Mouse (Mus musculus): ENCODE results near the gene Smyd1.

Gene Smyd1

DNA sequence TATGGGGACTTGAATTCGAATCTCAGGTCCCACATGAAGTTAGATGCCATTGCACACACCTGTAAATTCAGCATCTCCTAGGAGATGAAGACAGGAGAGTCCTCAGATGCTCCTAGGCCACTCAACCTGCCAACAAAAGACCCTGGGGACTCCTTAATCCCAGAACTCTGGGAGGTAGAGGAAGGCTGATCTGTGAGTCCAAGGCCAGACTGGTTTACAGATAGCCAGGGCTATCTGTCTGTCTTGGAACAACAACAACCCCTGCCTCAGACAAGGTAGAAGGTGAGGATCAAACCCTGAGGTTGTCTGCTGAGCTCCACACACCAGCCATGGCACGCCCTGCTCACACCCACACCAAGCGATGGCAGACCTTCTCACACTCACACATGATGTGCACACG lies 62.9 kb downstream of the Smyd1 start:
- no peak for DNase-seq (ENCODE audit: low read depth, low spot score)

GRCm38 (mm10) chr6:71258562-71258961 lies 63.5 kb downstream of the Smyd1 start:
- DNase-seq (ENCODE audit: low read depth, low spot score), result no peak

DNA sequence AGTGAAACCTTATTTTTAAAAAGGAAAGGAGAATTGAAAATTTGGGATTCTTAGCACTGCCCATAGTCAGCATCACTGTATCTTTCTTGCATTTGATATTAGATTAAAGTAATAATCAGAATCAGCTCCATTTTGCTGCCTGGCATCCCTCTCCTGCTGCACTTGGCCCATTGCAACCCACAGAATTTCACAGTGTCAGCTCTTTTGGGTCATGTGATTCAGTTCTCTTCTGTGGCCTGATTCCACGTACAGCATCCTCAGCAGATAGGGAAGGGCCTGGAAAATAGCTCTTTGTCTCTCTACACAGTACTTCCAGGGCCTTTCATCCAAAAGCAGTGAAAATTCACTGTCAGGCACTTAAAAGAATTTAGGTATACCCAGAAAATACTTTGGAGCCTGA lies 64.7 kb downstream of the Smyd1 start:
- no peak for DNase-seq (ENCODE audit: low read depth, low spot score)

- no peak for DNase-seq (ENCODE audit: low read depth, low spot score)
Observed at GRCm38 (mm10) chr6:71256166-71256565, 65.9 kb downstream of the Smyd1 start.

DNA sequence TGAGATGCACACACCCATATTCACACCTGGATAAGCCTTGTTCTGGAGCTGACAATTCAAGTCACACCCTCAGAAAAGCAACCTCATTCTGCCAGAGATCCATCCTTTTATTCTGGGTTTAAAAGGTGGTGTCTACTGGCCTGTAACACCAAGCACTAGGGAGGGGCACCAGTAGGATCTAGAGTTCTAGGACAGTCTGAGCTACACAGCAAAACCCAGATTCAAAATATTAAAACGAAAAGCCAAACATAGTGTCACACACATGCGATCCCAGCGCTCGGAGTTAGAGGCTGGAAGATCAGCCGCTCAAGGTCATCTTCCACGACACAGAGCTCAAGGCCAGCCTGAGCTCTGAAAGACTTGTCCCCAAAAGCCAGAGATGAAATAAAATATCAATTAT lies 67.6 kb downstream of the Smyd1 start:
- DNase-seq (ENCODE audit: low read depth, low spot score), result no peak

DNA sequence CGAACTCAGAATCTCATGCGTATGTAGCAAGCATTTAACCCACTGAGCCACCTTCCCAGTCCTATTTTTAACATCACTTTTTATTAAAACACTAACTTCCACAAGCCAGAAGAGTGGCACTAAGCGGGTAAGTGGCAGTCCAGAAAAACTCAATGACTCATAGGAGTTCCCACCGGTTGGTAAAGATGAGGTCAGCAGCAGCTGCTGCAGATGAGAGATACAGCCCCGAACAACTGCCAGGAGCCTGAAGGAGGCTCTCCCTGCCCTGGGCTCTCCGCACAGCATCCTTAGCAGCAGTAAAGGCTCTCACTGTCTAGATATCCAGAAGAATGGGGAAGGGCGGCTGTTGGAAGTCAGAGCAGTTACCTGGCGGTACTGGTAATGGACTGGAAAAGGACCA lies 71.1 kb downstream of the Smyd1 start:
- DNase-seq (ENCODE audit: low read depth, low spot score), result no peak

DNA sequence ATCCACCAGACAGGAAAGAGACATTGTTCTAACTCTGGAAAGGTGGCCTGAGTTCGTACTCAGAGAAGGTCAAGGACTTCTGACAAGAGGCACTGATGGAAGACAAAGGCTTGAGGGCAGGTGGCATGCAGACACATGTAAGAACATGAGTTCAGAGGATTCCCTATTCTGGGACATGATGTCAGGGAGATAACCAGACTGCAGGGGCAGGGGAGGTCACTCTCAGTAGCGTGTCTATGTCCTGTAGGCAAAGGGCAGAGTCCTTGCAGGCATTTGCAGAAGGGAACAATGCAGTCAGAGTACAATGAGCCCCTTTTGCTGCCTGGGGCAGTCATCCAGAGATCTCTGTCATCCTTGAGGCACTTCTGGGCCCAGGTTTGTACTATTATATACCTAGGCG lies 72.4 kb downstream of the Smyd1 start:
- no peak for DNase-seq (ENCODE audit: low read depth, low spot score)

- no peak for DNase-seq (ENCODE audit: low read depth, low spot score)
Observed at GRCm38 (mm10) chr6:71248420-71248819, 73.6 kb downstream of the Smyd1 start.

GRCm38 (mm10) chr6:71243258-71243657 lies 78.8 kb downstream of the Smyd1 start:
- no peak for DNase-seq (ENCODE audit: low read depth, low spot score)

DNA sequence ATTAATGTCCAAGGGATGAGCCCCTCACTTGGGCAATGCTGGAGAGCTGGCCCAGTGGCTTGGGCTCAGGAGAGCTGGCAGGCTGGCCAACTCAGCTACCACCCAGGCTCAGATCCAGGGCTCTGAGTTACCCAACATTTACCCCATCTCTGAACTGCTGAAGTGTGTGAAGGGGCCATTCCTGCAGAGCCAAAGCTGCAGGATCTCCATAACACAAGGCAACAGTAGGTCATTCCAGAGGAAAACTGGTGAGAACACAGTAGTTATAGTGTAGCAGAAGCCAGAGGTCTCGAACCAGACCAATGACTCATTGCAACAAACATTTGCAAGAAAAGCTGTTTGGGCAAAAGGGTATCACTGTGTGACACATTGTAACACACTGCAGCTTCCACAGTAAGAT lies 79.2 kb downstream of the Smyd1 start:
- DNase-seq (ENCODE audit: low read depth, low spot score), result no peak

DNA sequence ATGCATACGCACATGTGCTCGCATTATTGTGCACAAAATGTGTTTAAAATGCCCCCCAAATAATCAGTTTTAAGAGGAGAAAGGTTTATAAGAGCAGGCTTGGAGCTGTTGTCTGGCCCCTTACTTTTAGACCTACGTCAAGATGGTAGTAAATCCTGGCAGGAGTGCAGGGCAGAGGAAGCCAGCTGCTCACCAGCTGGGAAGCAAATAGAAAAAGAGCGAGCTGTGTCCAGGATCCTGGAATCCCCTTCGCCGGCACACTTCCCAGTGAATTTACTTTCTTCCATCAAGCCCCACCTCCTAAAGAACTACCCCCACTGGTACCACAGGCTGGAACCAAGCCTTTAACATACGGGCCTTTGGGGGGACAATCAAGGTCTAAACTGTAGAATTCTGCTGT lies 81.2 kb downstream of the Smyd1 start:
- DNase-seq (ENCODE audit: low read depth, low spot score), result no peak

DNA sequence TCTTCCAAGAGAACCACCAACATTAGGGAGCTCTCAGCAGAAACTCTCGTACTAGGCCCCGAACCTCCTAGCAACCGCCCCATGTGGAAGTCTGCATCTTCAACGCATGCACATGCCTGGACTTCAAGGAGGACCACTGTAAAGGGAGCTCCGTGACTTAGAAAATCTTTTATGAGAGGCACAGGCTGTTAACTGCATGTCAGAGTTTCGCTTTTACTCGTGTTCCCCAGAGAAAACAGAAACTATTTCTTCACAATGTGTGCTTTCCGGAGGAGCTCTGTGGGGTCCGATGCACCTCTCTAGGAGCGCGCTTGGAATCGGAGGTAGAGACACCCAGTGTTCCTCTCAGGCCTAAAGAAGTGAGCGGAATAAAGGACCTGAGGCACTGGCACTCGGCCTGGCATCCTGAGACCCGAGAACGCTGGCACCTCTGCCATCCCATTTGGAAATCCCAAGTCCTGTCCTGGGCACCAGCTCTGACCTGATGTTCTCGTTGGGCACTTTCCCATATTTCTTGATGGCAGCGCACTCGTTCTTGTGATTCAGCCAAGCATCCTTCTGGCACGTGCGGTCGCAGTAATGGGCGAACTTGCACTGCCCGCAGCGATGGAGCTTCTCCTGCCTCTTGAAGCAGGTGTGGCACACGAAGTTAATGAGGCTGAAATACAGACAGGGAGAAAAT lies 82.8 kb downstream of the Smyd1 start:
- DNase-seq (ENCODE audit: low read depth, low spot score), result no peak

DNA sequence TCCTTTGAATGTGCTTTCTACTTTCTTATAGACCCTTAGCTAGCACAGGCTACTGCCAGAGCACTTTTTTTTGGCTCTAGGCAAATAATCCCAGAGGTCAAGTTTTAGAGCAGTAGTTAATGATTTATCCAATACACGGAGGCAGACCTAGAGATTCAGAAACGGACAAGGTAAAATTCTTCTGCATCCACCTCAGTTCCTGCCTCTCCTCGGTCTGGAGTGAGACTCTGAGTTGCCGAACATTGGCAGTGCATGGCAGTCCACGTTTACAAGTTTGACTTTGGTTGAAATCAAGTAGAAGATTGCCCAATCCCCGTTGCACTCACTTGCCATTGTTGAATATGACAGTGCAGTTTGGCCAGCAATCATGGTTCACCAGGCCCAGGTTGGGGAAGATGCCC lies 85.0 kb downstream of the Smyd1 start:
- no peak for DNase-seq (ENCODE audit: low read depth, low spot score)

DNA sequence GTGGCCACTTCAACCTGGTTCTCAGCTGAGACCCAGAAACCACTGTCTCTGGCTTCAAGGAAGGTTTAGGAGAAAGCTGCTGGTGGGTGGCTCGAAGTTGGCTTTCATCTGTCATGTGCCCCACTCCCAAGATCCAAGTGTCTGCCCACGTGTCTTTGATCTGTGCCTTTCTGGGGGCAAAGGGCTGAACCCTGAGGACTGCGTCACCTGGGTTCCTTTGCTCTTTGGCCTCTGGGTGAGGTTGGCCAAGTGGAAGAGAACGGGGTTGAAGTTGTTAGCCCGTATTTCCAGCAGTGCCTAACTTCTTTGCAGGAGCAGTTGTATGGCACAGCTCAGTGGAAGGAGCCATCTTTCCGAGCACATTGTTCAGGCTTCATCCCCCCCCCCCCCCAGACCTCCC lies 85.5 kb downstream of the Smyd1 start:
- DNase-seq (ENCODE audit: low read depth, low spot score), result no peak

- DNase-seq (ENCODE audit: low read depth, low spot score), result peak; percentile 12
Observed at GRCm38 (mm10) chr6:71235944-71236343, 86.1 kb downstream of the Smyd1 start.

GRCm38 (mm10) chr6:71235121-71235520 lies 86.9 kb downstream of the Smyd1 start:
- no peak for DNase-seq (ENCODE audit: low read depth, low spot score)

DNA sequence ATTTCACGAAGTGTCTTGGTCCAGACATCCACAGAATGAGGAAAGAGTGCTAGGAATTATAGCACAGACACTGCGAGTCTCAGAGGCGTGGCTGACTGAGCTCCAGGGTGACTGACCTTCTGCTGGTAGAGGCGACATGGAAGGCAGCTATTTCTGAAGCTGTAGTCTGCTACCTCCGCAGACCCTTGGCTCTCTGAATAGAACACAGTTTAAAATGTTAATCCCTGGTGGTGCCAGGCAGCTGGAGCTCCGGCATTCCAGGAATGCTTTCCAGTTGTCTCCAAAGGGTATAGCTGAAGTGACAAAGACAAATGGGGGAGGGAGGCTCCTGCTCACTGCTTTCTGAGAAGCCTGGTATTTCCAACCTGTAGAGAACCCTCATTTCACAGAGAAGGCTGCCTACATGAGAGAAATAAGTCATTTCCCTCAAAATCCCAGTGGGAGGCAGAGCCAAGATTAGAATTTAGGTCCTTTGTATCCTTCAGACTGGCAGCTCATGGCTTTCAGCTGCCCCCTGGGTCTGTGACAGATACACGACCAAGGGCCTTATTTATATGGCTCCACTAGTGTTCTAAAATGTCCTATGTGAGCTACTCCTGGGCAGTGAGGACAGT lies 94.8 kb downstream of the Smyd1 start:
- DNase-seq (ENCODE audit: low read depth, low spot score), result peak; percentile 80

DNA sequence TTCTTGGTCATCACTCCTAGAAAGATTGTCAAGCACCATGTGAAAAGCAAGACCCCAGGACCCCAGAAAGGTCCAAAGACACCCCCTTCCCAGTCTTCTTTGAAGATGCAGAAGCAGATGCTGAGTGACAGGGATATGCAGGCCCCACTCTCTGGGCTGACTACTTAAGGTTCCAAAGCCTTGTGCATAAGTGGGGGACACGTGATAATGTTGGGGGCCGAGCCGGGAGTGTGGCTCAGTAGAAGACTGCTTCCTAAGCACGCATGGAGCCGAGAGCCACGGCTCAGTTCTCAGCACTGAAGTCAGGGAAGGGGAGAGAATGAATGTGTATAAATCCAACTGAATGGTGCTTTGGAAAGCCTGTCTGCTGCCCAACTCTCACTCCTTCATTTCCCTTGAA lies 95.5 kb downstream of the Smyd1 start:
- DNase-seq (ENCODE audit: low read depth, low spot score), result no peak

GRCm38 (mm10) chr6:71224184-71224943 lies 97.7 kb downstream of the Smyd1 start:
- no peak for DNase-seq (ENCODE audit: low read depth, low spot score)

GRCm38 (mm10) chr6:71221501-71221900 lies 100.5 kb downstream of the Smyd1 start:
- no peak for DNase-seq (ENCODE audit: low read depth, low spot score)

DNA sequence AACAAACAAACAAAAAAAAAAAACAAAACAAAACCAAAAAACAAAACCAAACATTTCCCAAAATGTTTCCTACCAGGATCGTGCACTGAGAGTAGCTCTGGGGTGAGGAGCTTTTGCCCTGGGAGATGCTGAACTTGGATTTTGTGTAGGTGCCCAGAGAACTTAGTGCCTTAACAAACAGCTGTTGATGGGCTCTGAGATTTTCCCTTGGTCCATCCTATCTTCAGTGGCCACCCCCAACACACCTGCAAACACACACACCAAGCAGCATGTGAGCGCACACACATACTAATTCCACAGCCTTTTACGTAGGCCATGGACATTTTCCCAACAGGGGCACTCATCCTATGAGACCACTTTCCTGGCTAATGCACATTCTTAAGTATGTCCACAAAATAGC lies 109.6 kb downstream of the Smyd1 start:
- no peak for DNase-seq (ENCODE audit: low read depth, low spot score)

GRCm38 (mm10) chr6:71211917-71212316 lies 110.1 kb downstream of the Smyd1 start:
- DNase-seq (ENCODE audit: low read depth, low spot score), result no peak

DNA sequence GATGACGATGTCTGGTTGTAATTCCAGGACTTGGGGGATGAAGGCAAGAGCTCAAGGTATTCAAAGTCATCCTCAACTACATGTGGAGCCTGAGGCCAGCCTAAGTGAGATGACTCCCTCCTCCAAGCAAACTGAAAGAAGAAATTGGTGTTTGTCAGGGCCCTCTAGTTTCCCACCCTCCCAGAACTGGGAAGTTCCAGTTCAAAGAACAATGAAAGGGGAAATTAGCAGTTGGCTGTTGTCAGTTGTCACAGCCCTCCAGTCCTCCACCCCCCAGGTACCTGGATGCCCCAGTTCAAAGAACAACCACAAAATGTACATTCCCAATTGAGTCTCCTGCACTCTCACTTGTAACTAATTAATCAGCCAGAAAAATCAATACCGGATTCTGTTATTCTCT lies 113.3 kb downstream of the Smyd1 start:
- DNase-seq (ENCODE audit: low read depth, low spot score), result no peak
